ENCODE assay signal across 8 mouse cellular contexts in genomic region chr8:71676803-71677202, GRCm38 (mm10). TPM values are rescaled to one million over a fixed set of nuclear protein-coding genes. Genes with fewer than 3 reads are reported as not detected.
DNase-seq lines count a peak whose midpoint lies in the region; ATAC-seq and TF ChIP-seq lines count a peak whose summit lies in the region.

No protein-coding gene starts in this region.

- H3K4me3 ChIP-seq in kidney, adult 2 months (ENCODE audit: insufficient read depth, low read depth, low read length): peak overlapping the region; percentile 99
- H3K4me3 ChIP-seq in brown adipose tissue, adult 24 weeks (ENCODE audit: insufficient read depth, low read depth, low read length): peak overlapping the region; percentile 66
- H3K4me3 ChIP-seq in hindbrain, embryonic 13.5 days: peak overlapping the region; percentile 62
- peak overlapping the region; percentile 69 for H3K4me3 ChIP-seq in midbrain, embryonic 12.5 days

- peaks cover 5% of the 10 kb centered on the region; the same call in 1 of the 2 replicates for H3K4me1 ChIP-seq in kidney, adult 2 months (ENCODE audit: control insufficient read depth, insufficient read depth, low read length)
- peaks cover 32% of the 10 kb centered on the region for H3K4me1 ChIP-seq in brown adipose tissue, adult 24 weeks (ENCODE audit: control insufficient read depth, insufficient read depth, insufficient read length, low read length)
- peaks cover 36% of the 10 kb centered on the region for H3K4me1 ChIP-seq in hindbrain, embryonic 13.5 days (replicated peaks)
- peaks cover 18% of the 10 kb centered on the region for H3K4me1 ChIP-seq in midbrain, embryonic 12.5 days

- H3K9me3 ChIP-seq in hindbrain, embryonic 13.5 days: no peaks in the 10 kb centered on the region
- H3K9me3 ChIP-seq in midbrain, embryonic 12.5 days: no peaks in the 10 kb centered on the region

- H3K27ac ChIP-seq in kidney, adult 2 months (ENCODE audit: insufficient read depth, low read depth, low read length): peak overlapping the region; percentile 24
- H3K27ac ChIP-seq in brown adipose tissue, adult 24 weeks (replicated peaks; ENCODE audit: low read depth, low read length): peak overlapping the region; percentile 97
- no peak overlapping the region for H3K27ac ChIP-seq in hindbrain, embryonic 13.5 days
- H3K27ac ChIP-seq in midbrain, embryonic 12.5 days (replicated peaks): no peak overlapping the region

- 62% methylated on average over 9 of the region's 9 CpGs for WGBS in kidney, adult 2 months
- 52% methylated on average over 9 of the region's 9 CpGs for WGBS in hindbrain, embryonic 13.5 days
- WGBS in midbrain, embryonic 12.5 days: 54% methylated on average over 9 of the region's 9 CpGs

- TF ChIP-seq POLR2A in kidney, adult 2 months (IDR thresholded peaks at IDR 0.05; ENCODE audit: low read depth, low read length): no peak

- no peak for TF ChIP-seq CTCF in kidney, adult 2 months (conservative IDR thresholded peaks at IDR 0.05; ENCODE audit: insufficient read depth, insufficient read length, low read depth, low read length)

- no peak for DNase-seq in kidney, adult 2 months
- DNase-seq in kidney, adult 18-20 months: no peak
- no peak for DNase-seq in layer of hippocampus, adult 18-20 months (ENCODE audit: low spot score in 2 of 2)
- DNase-seq in right cerebral cortex, postnatal 4 days: no peak
- DNase-seq in left cerebral cortex, adult 18-20 months (ENCODE audit: low spot score in 2 of 2): no peak

- ATAC-seq in hindbrain, embryonic 13.5 days (ENCODE audit: low FRiP score): no peak
- no peak for ATAC-seq in midbrain, embryonic 12.5 days (ENCODE audit: low FRiP score, low read depth)

- H3K27me3 ChIP-seq in kidney, adult 2 months (replicated peaks; ENCODE audit: control insufficient read depth, insufficient read depth, low read length): no peaks in the 10 kb centered on the region
- H3K27me3 ChIP-seq in hindbrain, embryonic 13.5 days: peaks cover 79% of the 10 kb centered on the region
- peaks cover 84% of the 10 kb centered on the region for H3K27me3 ChIP-seq in midbrain, embryonic 12.5 days

- H3K4me2 ChIP-seq in hindbrain, embryonic 13.5 days: peak overlapping the region; percentile 84
- peak overlapping the region; percentile 95 for H3K4me2 ChIP-seq in midbrain, embryonic 12.5 days (replicated peaks)

- H3K36me3 ChIP-seq in kidney, adult 2 months (ENCODE audit: control insufficient read depth, insufficient read depth, low read length): no peaks in the 10 kb centered on the region
- no peaks in the 10 kb centered on the region for H3K36me3 ChIP-seq in hindbrain, embryonic 13.5 days
- H3K36me3 ChIP-seq in midbrain, embryonic 12.5 days: no peaks in the 10 kb centered on the region

- H3K9ac ChIP-seq in hindbrain, embryonic 13.5 days: peak overlapping the region; percentile 85; the same call in 1 of the 2 replicates
- no peak overlapping the region for H3K9ac ChIP-seq in midbrain, embryonic 12.5 days (replicated peaks)

RNA-seq across cellular contexts. Expression of gene Jak3, which starts 0.7 kb away (rescaled TPM):
- polyA plus RNA-seq in kidney, adult 2 months (2012; rRNA removed): 15.1 and 16.5 TPM in 2 replicates
- polyA plus RNA-seq in brown adipose tissue, adult 24 weeks (2012; ENCODE audit: insufficient read depth, insufficient read length, missing spikeins): 13.9 and 14.6 TPM in 2 replicates
- 3.5 TPM in 2 replicates for polyA plus RNA-seq in hindbrain, embryonic 13.5 days (2015; fragmentation: Nextera tagmentation; extraction: Ambion mirVana)
- polyA plus RNA-seq in midbrain, embryonic 12.5 days (2016; fragmentation: Nextera tagmentation; extraction: Ambion mirVana): 3.3 and 3.4 TPM in 2 replicates
- total RNA-seq in layer of hippocampus, adult 18-20 months (2021): 1 to 10 TPM; 3.7 to 4.4 TPM
- total RNA-seq in left cerebral cortex, adult 18-20 months (2021): 1 to 10 TPM; 4.8 to 5.0 TPM

RNA-seq across cellular contexts. Expression of gene Unc13a, which starts 5.2 kb away (rescaled TPM):
- polyA plus RNA-seq in kidney, adult 2 months (2012; rRNA removed): 1.3 and 2.1 TPM in 2 replicates
- polyA plus RNA-seq in brown adipose tissue, adult 24 weeks (2012; ENCODE audit: insufficient read depth, insufficient read length, missing spikeins): 0.32 and 1.6 TPM in 2 replicates
- 18.0 and 18.9 TPM in 2 replicates for polyA plus RNA-seq in hindbrain, embryonic 13.5 days (2015; fragmentation: Nextera tagmentation; extraction: Ambion mirVana)
- polyA plus RNA-seq in midbrain, embryonic 12.5 days (2016; fragmentation: Nextera tagmentation; extraction: Ambion mirVana): 12.8 and 16.9 TPM in 2 replicates
- 100 to 1,000 TPM; 226 to 246 TPM for total RNA-seq in layer of hippocampus, adult 18-20 months (2021)
- total RNA-seq in left cerebral cortex, adult 18-20 months (2021): 100 to 1,000 TPM; 267 to 296 TPM

RNA-seq across cellular contexts. Expression of gene Insl3, which starts 12.2 kb away (rescaled TPM):
- 14.5 and 17.8 TPM in 2 replicates for polyA plus RNA-seq in kidney, adult 2 months (2012; rRNA removed)
- polyA plus RNA-seq in brown adipose tissue, adult 24 weeks (2012; ENCODE audit: insufficient read depth, insufficient read length, missing spikeins): 2.5 and 5.9 TPM in 2 replicates
- 0.31 and 0.79 TPM in 2 replicates for polyA plus RNA-seq in hindbrain, embryonic 13.5 days (2015; fragmentation: Nextera tagmentation; extraction: Ambion mirVana)
- polyA plus RNA-seq in midbrain, embryonic 12.5 days (2016; fragmentation: Nextera tagmentation; extraction: Ambion mirVana): not detected in 2 replicates
- total RNA-seq in layer of hippocampus, adult 18-20 months (2021): 1 to 10 TPM; 1.7 to 1.8 TPM
- total RNA-seq in left cerebral cortex, adult 18-20 months (2021): under 1 TPM in 1 of 2 experiments, not detected in 1; 0.63 TPM

RNA-seq across cellular contexts. Expression of gene B3gnt3, which starts 24.8 kb away (rescaled TPM):
- 5.5 and 5.9 TPM in 2 replicates for polyA plus RNA-seq in kidney, adult 2 months (2012; rRNA removed)
- polyA plus RNA-seq in brown adipose tissue, adult 24 weeks (2012; ENCODE audit: insufficient read depth, insufficient read length, missing spikeins): 1.5 and 2.8 TPM in 2 replicates
- 0.32 and 0.34 TPM in 2 replicates for polyA plus RNA-seq in hindbrain, embryonic 13.5 days (2015; fragmentation: Nextera tagmentation; extraction: Ambion mirVana)
- polyA plus RNA-seq in midbrain, embryonic 12.5 days (2016; fragmentation: Nextera tagmentation; extraction: Ambion mirVana): 0.55 and 0.66 TPM in 2 replicates
- total RNA-seq in layer of hippocampus, adult 18-20 months (2021): under 1 TPM; 0.33 to 0.59 TPM
- total RNA-seq in left cerebral cortex, adult 18-20 months (2021): 1 to 10 TPM in 1 of 2 experiments, under 1 TPM in 1; 0.82 to 1.1 TPM

RNA-seq across cellular contexts. Expression of gene Fcho1, which starts 48.7 kb away (rescaled TPM):
- 4.2 and 9.5 TPM in 2 replicates for polyA plus RNA-seq in kidney, adult 2 months (2012; rRNA removed)
- not detected in 2 replicates for polyA plus RNA-seq in brown adipose tissue, adult 24 weeks (2012; ENCODE audit: insufficient read depth, insufficient read length, missing spikeins)
- 62.2 and 68.2 TPM in 2 replicates for polyA plus RNA-seq in hindbrain, embryonic 13.5 days (2015; fragmentation: Nextera tagmentation; extraction: Ambion mirVana)
- 39.2 and 43.7 TPM in 2 replicates for polyA plus RNA-seq in midbrain, embryonic 12.5 days (2016; fragmentation: Nextera tagmentation; extraction: Ambion mirVana)
- 10 to 100 TPM; 94.9 to 99.9 TPM for total RNA-seq in layer of hippocampus, adult 18-20 months (2021)
- total RNA-seq in left cerebral cortex, adult 18-20 months (2021): 100 to 1,000 TPM; 155 to 167 TPM

Comparison
In these comparisons a context has a peak if more than half of its experiments do, and no peak if none do; other contexts are left out.
1. H3K27ac ChIP-seq: peak in kidney, adult 2 months (single experiment) and brown adipose tissue, adult 24 weeks (single experiment); none in hindbrain, embryonic 13.5 days (single experiment) and midbrain, embryonic 12.5 days (single experiment).
2. Peak in every context shown above with its lines, with median percentiles within 50 percentile points of each other: H3K4me3 ChIP-seq.